Mouse (Mus musculus) small intestine, adult 2 months (tissue): ENCODE measurements around the gene Myo1d. TPM values are rescaled to one million over a fixed set of nuclear protein-coding genes. Genes with fewer than 3 reads are reported as not detected.

Source experiments
- H3K27ac ChIP-seq: fragments of 200-500 bp; 2 replicates; pipeline ENCODE4 v1.5.1; 2012; ENCODE audit warnings: low read depth, low read length, control low read depth, inconsistent platforms; ENCODE audit not compliant: insufficient read depth
- H3K27me3 ChIP-seq: fragments of 200-500 bp; 2 replicates; pipeline ENCODE4 v1.6.1; 2012; ENCODE audit warnings: mild to moderate bottlenecking, moderate library complexity, low read length, inconsistent platforms; ENCODE audit not compliant: control insufficient read depth, insufficient read depth
- H3K36me3 ChIP-seq: fragments of 200-500 bp; 2 replicates; pipeline ENCODE4 v1.6.1; 2012; ENCODE audit warnings: mild to moderate bottlenecking, low read length, control low read depth, inconsistent platforms; ENCODE audit not compliant: control insufficient read depth, insufficient read depth
- H3K4me1 ChIP-seq: fragments of 200-500 bp; 2 replicates; pipeline ENCODE4 v1.6.1; 2012; ENCODE audit warnings: low read length, inconsistent platforms, mixed read lengths; ENCODE audit not compliant: control insufficient read depth, insufficient read depth, insufficient read length
- H3K4me3 ChIP-seq: fragments of 200-500 bp; 2 replicates; pipeline ENCODE4 v1.5.1; 2012; ENCODE audit warnings: low read depth, mild to moderate bottlenecking, control low read depth, inconsistent platforms, low read length, moderate library complexity
- CTCF ChIP-seq: fragments of 200-500 bp; IDR thresholded peaks from 2 replicates; pipeline ENCODE4 v1.5.1; 2012; ENCODE audit warnings: low read depth, mild to moderate bottlenecking, control low read depth, inconsistent platforms, low read length, moderate library complexity, mixed read lengths; ENCODE audit not compliant: insufficient replicate concordance, insufficient read length; ENCODE audit errors: extremely low read depth
- POLR2A ChIP-seq: fragments of 200-500 bp; IDR thresholded peaks from 2 replicates; pipeline ENCODE4 v1.6.1; 2012; ENCODE audit warnings: low read depth, mild to moderate bottlenecking, control low read depth, inconsistent platforms, low read length, moderate library complexity
- WGBS: fragments of 180-500 bp; shearing (Covaris S2); methylation state at CpG from one replicate; pipeline ENCODE4 v1.1.7; 2018; 5-methylcytosine and 5-hydroxymethylcytosine counted together
- polyA plus RNA-seq: library from polyadenylated mRNA; depleted of rRNA; stranded (reverse); fragments of >200 nt; gene quantifications from 2 replicates; pipeline ENCODE4 v1.2.3, GENCODE M21; 2012

Gene Myo1d
- polyA plus RNA-seq, 1 experiment: 139 TPM

DNA sequence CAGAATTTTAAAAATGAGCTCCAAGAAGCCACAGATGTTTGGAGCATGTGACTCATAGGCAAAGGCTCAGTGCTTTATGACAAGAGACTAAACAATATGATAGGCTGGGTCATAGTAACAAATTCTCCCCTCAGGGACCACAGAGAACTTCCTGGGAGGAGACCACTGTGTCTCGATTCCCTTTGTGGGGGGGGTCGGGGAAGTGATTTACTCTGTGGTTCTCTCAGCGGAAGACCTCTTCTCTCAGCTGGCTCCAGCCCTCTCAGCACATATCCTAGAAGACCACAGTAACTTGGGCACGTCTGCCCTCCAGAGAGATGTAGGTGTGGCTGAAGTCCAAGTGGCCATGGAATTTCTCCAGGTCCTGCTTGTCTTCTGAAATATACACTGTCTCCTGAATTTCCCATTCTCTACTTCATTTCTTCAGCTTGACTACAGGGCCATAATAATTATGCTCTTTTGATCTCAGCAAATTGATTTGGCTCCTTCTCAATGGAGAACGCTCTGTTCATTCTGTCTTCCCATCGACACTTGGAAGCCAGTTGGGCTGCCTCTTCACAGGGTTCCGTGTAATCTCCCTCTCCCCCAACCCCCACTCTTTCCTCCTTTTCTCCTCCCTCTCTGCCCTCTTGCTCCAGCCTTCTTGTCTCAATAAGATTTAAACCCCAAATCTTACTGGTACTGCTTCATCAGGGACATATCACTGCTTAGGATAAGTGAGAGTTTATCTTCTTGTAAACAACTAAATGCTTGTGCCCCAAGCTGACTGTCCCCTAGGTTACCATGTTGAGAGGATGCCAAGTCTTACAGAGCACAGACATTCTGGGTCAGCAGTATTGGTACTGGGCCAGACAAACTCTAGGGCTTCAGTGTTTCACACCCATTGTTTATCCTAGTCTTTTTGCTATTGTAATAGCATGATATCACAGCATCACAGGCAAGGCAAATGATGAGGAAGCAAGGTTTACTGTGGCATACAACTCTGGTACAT lies 214.6 kb downstream of the Myo1d start:
- peaks cover 28% of the 10 kb centered on the region for H3K36me3 ChIP-seq
- 72% methylated on average over 7 of the region's 7 CpGs for WGBS
- no peak for TF ChIP-seq CTCF
- no peak overlapping the region for H3K27ac ChIP-seq
- H3K4me3 ChIP-seq: no peak overlapping the region
- H3K27me3 ChIP-seq: no peaks in the 10 kb centered on the region
- no peaks in the 10 kb centered on the region for H3K4me1 ChIP-seq

GRCm38 (mm10) chr11:80562479-80562878 lies 217.3 kb downstream of the Myo1d start:
- H3K4me1 ChIP-seq: no peaks in the 10 kb centered on the region
- H3K36me3 ChIP-seq: peaks cover 27% of the 10 kb centered on the region
- no peak overlapping the region for H3K4me3 ChIP-seq
- 63% methylated on average over 3 of the region's 3 CpGs for WGBS
- no peak for TF ChIP-seq POLR2A
- H3K27ac ChIP-seq: no peak overlapping the region
- H3K27me3 ChIP-seq: no peaks in the 10 kb centered on the region

DNA sequence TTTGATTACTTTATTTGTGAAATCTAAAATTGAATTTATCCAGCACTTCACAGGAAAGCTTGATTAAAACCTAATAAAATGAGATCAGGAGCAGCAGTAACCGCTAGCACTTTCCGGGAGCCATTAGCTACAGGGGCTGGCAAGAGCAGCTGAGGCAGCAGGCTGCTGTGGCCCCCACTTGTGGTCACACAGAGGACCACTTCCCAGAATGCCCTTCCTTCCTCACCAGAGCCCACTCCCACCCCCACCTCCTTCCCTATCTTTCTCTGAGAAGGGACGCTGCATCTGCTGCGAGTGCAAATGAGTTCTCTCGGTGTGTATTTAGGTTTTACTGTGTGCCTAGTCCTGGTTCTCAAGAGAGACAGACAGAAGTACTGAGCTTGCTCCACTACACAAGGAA lies 219.1 kb downstream of the Myo1d start:
- 81% methylated on average over 5 of the region's 5 CpGs for WGBS
- Histone ChIP-seq H3K4me1 (no peaks in the 10 kb centered on the region), H3K36me3 (peaks cover 31% of the 10 kb centered on the region), H3K27me3 (no peaks in the 10 kb centered on the region), H3K4me3 (no peak overlapping the region), H3K27ac (no peak overlapping the region)
- TF ChIP-seq CTCF (no peak), POLR2A (no peak)

GRCm38 (mm10) chr11:80555416-80555815 lies 224.4 kb downstream of the Myo1d start:
- Histone ChIP-seq H3K27ac (no peak overlapping the region), H3K27me3 (no peaks in the 10 kb centered on the region), H3K4me1 (no peaks in the 10 kb centered on the region), H3K36me3 (peaks cover 44% of the 10 kb centered on the region), H3K4me3 (no peak overlapping the region)
- 91% methylated on average over 5 of the region's 5 CpGs for WGBS
- no peak for TF ChIP-seq CTCF
- TF ChIP-seq POLR2A: no peak

DNA sequence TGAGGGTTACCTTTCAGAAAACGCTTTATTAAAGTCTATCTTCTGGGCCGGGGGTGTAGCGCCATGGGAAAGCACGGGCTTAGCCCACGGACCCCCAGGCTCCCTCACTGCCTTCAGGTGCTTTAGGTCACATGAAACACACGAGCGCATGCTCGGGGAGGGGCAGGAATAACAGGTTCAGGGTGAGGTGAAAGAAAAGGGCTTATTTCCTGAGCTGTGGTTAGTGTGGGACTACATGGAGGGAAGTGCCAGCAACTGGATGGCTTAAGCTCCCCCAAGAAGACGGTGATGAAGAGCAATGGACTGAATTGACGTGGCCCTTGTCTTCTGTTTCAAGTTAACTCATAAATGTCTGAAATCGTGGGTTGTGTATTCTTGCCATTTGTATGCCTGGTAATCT lies 226.8 kb downstream of the Myo1d start:
- no peak overlapping the region for H3K4me3 ChIP-seq
- peaks cover 46% of the 10 kb centered on the region for H3K36me3 ChIP-seq
- H3K27ac ChIP-seq: no peak overlapping the region
- no peaks in the 10 kb centered on the region for H3K27me3 ChIP-seq
- 70% methylated on average over 11 of the region's 11 CpGs for WGBS
- H3K4me1 ChIP-seq: no peaks in the 10 kb centered on the region
- no peak for TF ChIP-seq CTCF
- TF ChIP-seq POLR2A: no peak

DNA sequence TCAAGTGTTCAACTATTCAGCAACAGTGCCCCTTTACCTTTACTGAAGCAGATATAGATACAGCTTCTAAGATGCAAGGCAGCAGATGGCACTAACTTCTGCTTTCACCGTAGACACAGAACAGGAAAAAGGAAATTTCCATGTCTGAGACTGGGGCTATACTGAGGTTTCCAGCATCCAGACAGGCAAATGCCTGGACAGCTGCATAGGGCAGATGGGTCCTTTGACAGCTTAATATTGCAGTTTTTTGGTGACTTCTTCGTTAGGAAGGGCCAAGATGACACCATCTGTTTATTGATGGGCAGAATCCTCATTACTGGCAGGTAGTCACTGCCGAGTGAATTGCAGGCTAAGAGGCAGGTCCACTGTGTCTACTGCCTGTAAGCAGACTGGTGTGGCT lies 228.2 kb downstream of the Myo1d start:
- TF ChIP-seq CTCF (no peak), POLR2A (no peak)
- H3K27me3 ChIP-seq: no peaks in the 10 kb centered on the region
- WGBS: 73% methylated on average over 3 of the region's 3 CpGs

DNA sequence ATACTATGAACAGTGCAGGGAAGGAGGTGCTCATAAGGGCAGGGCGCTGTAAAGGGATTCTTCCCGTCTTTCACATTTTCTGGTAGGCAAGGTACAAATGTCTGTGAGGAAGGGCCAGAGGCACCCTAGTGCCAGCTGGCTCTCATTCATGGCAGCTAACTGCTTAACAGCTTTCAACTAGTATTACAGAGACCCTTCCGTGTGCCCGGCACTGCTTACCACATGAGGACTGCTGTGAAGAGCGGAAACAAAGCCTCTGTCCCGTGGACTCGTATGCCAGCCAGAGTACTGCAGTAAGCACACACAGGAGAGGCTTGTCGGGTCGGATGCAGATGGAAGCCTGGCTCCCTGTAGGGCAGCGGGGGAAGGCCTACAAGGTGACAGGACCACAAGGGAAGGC lies 229.6 kb downstream of the Myo1d start:
- Histone ChIP-seq H3K27ac (no peak overlapping the region), H3K27me3 (no peaks in the 10 kb centered on the region), H3K4me3 (no peak overlapping the region), H3K4me1 (no peaks in the 10 kb centered on the region), H3K36me3 (peaks cover 40% of the 10 kb centered on the region)
- TF ChIP-seq CTCF (no peak), POLR2A (no peak)
- WGBS: 92% methylated on average over 10 of the region's 10 CpGs

More for the DNA sequence above, 228.2 kb downstream of the Myo1d start:
- Histone ChIP-seq H3K36me3 (peaks cover 45% of the 10 kb centered on the region), H3K27ac (no peak overlapping the region), H3K4me1 (no peaks in the 10 kb centered on the region), H3K4me3 (no peak overlapping the region)
